Mouse (Mus musculus) kidney, adult 2 months (tissue): ENCODE measurements around the gene Rangap1. TPM values are rescaled to one million over a fixed set of nuclear protein-coding genes. Genes with fewer than 3 reads are reported as not detected.

Experiments used
- DNase-seq: peaks from one replicate; pipeline ENCODE4 v3.0.0; 2021
- H3K27ac ChIP-seq: fragments of 200-500 bp; 2 replicates; pipeline ENCODE4 v1.5.1; 2012; ENCODE audit warnings: low read depth, low read length, control low read depth, inconsistent platforms; ENCODE audit not compliant: insufficient read depth
- H3K27me3 ChIP-seq: fragments of 200-500 bp; replicated peaks from 2 replicates; pipeline ENCODE4 v1.6.1; 2012; ENCODE audit warnings: mild to moderate bottlenecking, moderate library complexity, low read length, inconsistent platforms; ENCODE audit not compliant: control insufficient read depth, insufficient read depth
- H3K36me3 ChIP-seq: fragments of 200-500 bp; 2 replicates; pipeline ENCODE4 v1.6.1; 2012; ENCODE audit warnings: mild to moderate bottlenecking, moderate library complexity, low read length, inconsistent platforms; ENCODE audit not compliant: control insufficient read depth, insufficient read depth
- H3K4me1 ChIP-seq: fragments of 200-500 bp; 2 replicates; pipeline ENCODE4 v1.6.1; 2011; ENCODE audit warnings: low read length; ENCODE audit not compliant: control insufficient read depth, insufficient read depth
- H3K4me3 ChIP-seq: fragments of 200-500 bp; 2 replicates; pipeline ENCODE4 v1.5.1; 2011; ENCODE audit warnings: mild to moderate bottlenecking, low read depth, low read length, control low read depth; ENCODE audit not compliant: insufficient read depth
- CTCF ChIP-seq: fragments of 200-500 bp; conservative IDR thresholded peaks from 2 replicates; pipeline ENCODE4 v1.5.1; 2011; ENCODE audit warnings: low read depth, mild to moderate bottlenecking, control low read depth, low read length, moderate library complexity, mixed read lengths; ENCODE audit not compliant: insufficient read depth, insufficient read length
- POLR2A ChIP-seq: fragments of 200-500 bp; IDR thresholded peaks from one replicate; pipeline ENCODE4 v1.6.1; 2011; ENCODE audit warnings: low read depth, low read length, control low read depth
- WGBS: fragments of 180-500 bp; shearing (Covaris S2); methylation state at CpG from one replicate; pipeline ENCODE4 v1.1.7; 2018; 5-methylcytosine and 5-hydroxymethylcytosine counted together
- polyA plus RNA-seq: library from polyadenylated mRNA; depleted of rRNA; stranded (reverse); fragments of >200 nt; gene quantifications from 2 replicates; pipeline ENCODE4 v1.2.3, GENCODE M21; 2012; rRNA removed

The Rangap1 gene
- polyA plus RNA-seq = 24.6 and 25.8 TPM in 2 replicates

GRCm38 (mm10) chr15:81744992-81745600, at the start of gene Rangap1, which contains the start of gene Zc3h7b:
Gene Rangap1 (minus strand): TSS chr15:81745530.
Gene Zc3h7b (plus strand): TSS chr15:81745057.
- peak within 1 kb of the TSS; percentile 47 for H3K27ac ChIP-seq

GRCm38 (mm10) chr15:81792444-81792843, 47.1 kb upstream of the Rangap1 start:
- DNase-seq = no peak
- no peaks in the 10 kb centered on the region for H3K36me3 ChIP-seq

More at GRCm38 (mm10) chr15:81744992-81745600, at the start of gene Rangap1, which contains the start of gene Zc3h7b:
- TF ChIP-seq CTCF = no peak
- peak; percentile 13 for TF ChIP-seq POLR2A
- H3K36me3 ChIP-seq = no peaks in the 10 kb centered on the region
- WGBS = under 1% methylated on average over 65 of the region's 65 CpGs
- peak within 1 kb of the TSS; percentile 72 for H3K4me3 ChIP-seq
- peaks cover 11% of the 10 kb centered on the region for H3K4me1 ChIP-seq
- no peaks in the 10 kb centered on the region for H3K27me3 ChIP-seq
- peak; percentile 81 for DNase-seq

GRCm38 (mm10) chr15:81787525-81787924, 42.2 kb upstream of the Rangap1 start:
- 94% methylated on average over 13 of the region's 13 CpGs for WGBS
- no peaks in the 10 kb centered on the region for H3K36me3 ChIP-seq

More at GRCm38 (mm10) chr15:81792444-81792843, 47.1 kb upstream of the Rangap1 start:
- Histone ChIP-seq H3K27me3 (no peaks in the 10 kb centered on the region), H3K4me1 (peaks cover 2% of the 10 kb centered on the region; the same call in 1 of the 2 replicates), H3K4me3 (no peak overlapping the region), H3K27ac (no peak overlapping the region)
- no peak for TF ChIP-seq CTCF
- WGBS = 94% methylated on average over 9 of the region's 9 CpGs

GRCm38 (mm10) chr15:81785701-81786100, 40.4 kb upstream of the Rangap1 start:
- Histone ChIP-seq H3K36me3 (no peaks in the 10 kb centered on the region), H3K27ac (no peak overlapping the region), H3K27me3 (no peaks in the 10 kb centered on the region), H3K4me3 (no peak overlapping the region), H3K4me1 (no peaks in the 10 kb centered on the region)
- DNase-seq = no peak
- no peak for TF ChIP-seq POLR2A
- no peak for TF ChIP-seq CTCF
- whole genome bisulfite sequencing = 94% methylated on average over 8 of the region's 8 CpGs

More at GRCm38 (mm10) chr15:81787525-81787924, 42.2 kb upstream of the Rangap1 start:
- DNase-seq = no peak
- Histone ChIP-seq H3K4me3 (no peak overlapping the region), H3K27ac (no peak overlapping the region), H3K4me1 (no peaks in the 10 kb centered on the region), H3K27me3 (no peaks in the 10 kb centered on the region)
- no peak for TF ChIP-seq POLR2A
- no peak for TF ChIP-seq CTCF

- Histone ChIP-seq H3K27ac (no peak overlapping the region), H3K4me3 (no peak overlapping the region), H3K36me3 (no peaks in the 10 kb centered on the region), H3K27me3 (no peaks in the 10 kb centered on the region), H3K4me1 (no peaks in the 10 kb centered on the region)
- no peak for TF ChIP-seq POLR2A
- peak; percentile 73 for TF ChIP-seq CTCF
- WGBS = 30% methylated on average over 5 of the region's 5 CpGs
- peak; percentile 62 for DNase-seq
Measured at GRCm38 (mm10) chr15:81784762-81785161, 39.4 kb upstream of the Rangap1 start.

- 74% methylated on average over 7 of the region's 7 CpGs for WGBS
- Histone ChIP-seq H3K4me3 (no peak overlapping the region), H3K4me1 (no peaks in the 10 kb centered on the region), H3K27ac (no peak overlapping the region), H3K36me3 (no peaks in the 10 kb centered on the region; the same call in 1 of the 2 replicates), H3K27me3 (no peaks in the 10 kb centered on the region)
- TF ChIP-seq CTCF = no peak
- TF ChIP-seq POLR2A = no peak
- DNase-seq = no peak
Measured at GRCm38 (mm10) chr15:81781816-81782215, 36.5 kb upstream of the Rangap1 start.

- Histone ChIP-seq H3K27ac (no peak overlapping the region), H3K36me3 (no peaks in the 10 kb centered on the region; the same call in 1 of the 2 replicates), H3K4me3 (no peak overlapping the region), H3K4me1 (peaks cover 4% of the 10 kb centered on the region; the same call in 1 of the 2 replicates), H3K27me3 (no peaks in the 10 kb centered on the region)
- TF ChIP-seq CTCF = no peak
- TF ChIP-seq POLR2A = no peak
- WGBS = 79% methylated on average over 11 of the region's 11 CpGs
- no peak for DNase-seq
Measured at GRCm38 (mm10) chr15:81776631-81777422, 31.5 kb upstream of the Rangap1 start.
